Mouse (Mus musculus): ENCODE data around the gene B830017H08Rik.

The B830017H08Rik gene

GRCm38 (mm10) chr16:17809125-17809524 is 23.8 kb upstream of the B830017H08Rik start:
- DNase-seq (ENCODE audit: low read depth, low spot score) = peak; percentile 97

GRCm38 (mm10) chr16:17809711-17810110 is 23.2 kb upstream of the B830017H08Rik start:
- DNase-seq (ENCODE audit: low read depth, low spot score) = peak; percentile 99

DNA sequence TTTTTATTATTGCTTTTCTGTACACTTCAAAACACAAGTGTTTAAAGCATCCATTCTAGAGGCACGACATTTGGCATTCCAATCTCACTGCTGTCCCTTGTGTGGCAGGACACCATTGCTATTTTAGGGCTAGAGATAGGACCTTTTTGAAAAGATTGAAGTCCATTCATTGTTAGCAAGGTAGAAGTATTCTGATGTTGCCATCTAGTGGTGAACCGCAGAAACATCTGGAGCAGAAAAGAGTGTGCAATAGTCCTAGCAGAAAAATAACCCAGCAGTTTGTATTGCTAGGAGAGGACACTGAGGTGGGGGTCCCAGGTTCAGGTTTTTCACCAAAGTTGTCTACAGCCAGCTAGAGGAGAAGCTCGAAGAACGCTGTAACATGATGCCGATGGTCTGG is 20.8 kb upstream of the B830017H08Rik start:
- peak; percentile 87 for DNase-seq (ENCODE audit: low read depth, low spot score)

- no peak for DNase-seq (ENCODE audit: low read depth, low spot score)
These were observed 19.7 kb upstream of the B830017H08Rik start for GRCm38 (mm10) chr16:17813173-17813572.

DNA sequence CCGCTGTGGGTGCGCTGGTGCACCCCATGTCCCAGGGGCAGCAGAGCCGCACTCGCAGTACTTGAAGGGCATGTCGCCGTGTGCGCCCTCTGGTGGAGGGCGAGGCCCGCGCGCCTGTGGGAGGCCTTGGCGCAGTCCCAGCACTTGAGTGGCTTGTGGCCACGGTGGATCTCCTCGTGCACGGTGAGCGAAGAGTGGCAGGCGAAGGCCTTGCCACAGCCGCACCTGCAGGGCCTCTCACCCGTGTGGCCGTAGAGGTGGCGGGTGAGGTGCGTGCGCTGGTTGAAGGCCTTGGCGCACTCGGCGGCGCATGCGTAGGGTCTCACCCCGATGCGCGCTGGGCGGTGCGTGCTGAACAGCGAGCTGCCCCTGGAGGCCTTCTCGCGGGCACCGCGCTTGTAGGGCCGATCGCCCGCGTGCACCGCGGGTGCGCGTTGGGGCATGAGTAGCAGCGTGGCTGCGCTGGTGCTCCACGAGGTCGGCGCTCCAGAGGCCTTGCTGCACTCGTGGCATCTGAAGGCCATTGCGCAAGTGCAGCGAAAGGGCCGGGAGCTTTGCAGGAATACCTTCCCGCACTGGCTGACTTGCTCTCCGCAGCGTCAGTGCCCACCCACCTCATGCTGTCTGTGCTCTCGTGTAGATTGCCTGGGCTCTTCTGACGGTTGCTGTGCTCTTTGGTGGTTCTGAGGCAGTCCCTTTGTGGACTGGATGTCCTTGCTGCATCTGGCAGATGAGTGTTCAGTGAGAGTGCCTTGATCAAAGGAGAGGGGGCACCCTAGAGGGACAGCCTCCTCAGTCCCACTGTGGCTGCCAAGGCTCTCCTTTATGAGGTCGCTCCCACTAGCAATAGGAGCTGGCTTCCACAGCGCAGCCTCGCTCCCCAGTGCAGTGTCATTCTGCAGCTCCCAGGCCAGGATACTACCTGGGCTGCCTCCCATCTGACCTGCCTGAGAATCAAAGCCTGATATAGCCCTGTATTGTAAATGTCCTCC is 17.2 kb upstream of the B830017H08Rik start:
- no peak for DNase-seq (ENCODE audit: low read depth, low spot score)

- DNase-seq (ENCODE audit: low read depth, low spot score) = peak; percentile 55
These were observed 16.4 kb upstream of the B830017H08Rik start for GRCm38 (mm10) chr16:17816528-17816927.

- no peak for DNase-seq (ENCODE audit: low read depth, low spot score)
These were observed 6.4 kb upstream of the B830017H08Rik start for GRCm38 (mm10) chr16:17826500-17826899.

DNA sequence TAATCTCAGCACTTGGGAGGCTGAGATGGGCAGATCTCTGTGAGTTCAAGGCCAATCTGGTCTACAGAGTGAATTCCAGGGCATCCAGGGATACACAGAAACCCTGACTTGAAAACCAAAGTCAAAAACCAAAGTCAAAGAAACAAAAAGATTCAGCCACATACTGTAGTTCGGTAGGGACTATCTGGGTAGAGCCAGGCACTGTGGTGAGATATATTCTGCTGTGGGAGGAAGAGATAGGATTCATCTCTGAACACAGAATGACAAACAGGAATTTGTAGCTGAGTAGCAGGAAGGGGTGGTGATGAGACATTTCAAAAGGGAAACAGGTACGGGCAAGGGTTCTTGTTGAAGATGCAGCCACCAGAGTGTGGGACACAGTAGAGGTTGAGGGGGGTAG is 4.7 kb upstream of the B830017H08Rik start:
- no peak for DNase-seq (ENCODE audit: low read depth, low spot score)

GRCm38 (mm10) chr16:17828867-17829266 is 4.1 kb upstream of the B830017H08Rik start:
- no peak for DNase-seq (ENCODE audit: low read depth, low spot score)

GRCm38 (mm10) chr16:17830385-17831178 is 2.3 kb upstream of the B830017H08Rik start:
- DNase-seq (ENCODE audit: low read depth, low spot score) = no peak

- DNase-seq (ENCODE audit: low read depth, low spot score) = no peak
These were observed 1.1 kb upstream of the B830017H08Rik start for GRCm38 (mm10) chr16:17831781-17832180.

DNA sequence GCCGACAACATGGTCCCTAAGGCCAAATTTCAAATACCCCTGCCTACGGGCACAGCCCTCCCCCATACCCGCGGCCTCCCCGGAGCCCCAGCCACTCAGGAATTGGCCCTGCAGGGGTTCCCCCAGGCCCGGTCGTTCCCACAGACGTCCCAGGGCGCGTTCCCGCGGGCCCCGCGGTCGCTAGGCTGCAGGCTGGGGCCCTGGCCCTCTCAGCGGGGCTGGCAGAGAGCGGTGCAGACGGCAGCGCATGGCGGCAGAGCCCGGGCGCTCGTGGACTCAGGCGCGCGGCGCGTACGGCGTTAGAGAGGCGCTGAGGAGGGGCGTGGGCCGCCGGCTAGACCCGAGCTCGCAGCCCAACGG is 380 bp downstream of the B830017H08Rik start:
- no peak for DNase-seq (ENCODE audit: low read depth, low spot score)

DNA sequence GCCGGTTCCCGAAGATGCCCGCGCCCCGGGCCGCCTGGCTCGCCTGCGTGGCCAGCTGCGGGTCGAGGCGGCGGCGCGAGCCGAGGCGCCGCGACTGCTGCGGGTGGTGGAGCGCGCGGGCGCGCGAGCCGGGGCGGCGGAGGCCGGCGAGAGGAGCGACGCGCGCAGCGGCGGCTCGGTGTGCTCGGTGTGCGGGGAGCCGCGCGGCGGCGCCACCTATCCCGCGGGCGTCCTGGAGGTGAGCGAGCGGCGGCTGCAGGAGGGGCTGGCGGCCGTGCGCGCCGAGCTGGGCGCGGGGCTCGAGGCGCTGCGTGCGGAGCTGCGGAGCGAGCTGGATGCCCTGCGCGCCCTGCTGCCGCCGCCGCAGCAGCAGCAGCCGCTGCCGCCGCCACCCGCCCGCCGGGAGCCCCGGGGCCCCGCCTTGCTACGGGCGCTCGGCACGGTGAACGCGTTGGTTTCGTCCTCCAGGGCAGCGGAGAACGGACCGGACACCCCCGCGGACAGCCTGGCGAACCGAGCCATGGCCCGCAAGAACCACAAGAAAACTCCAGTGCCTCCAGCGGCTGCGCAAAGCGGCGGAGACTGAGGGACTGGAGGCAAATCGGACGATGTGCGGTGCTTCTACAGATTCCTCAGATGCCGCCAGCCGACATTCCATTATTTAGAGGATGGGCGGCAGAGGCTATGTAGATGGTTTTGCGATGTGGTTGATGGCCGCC is 919 bp downstream of the B830017H08Rik start:
- no peak for DNase-seq (ENCODE audit: low read depth, low spot score)

DNA sequence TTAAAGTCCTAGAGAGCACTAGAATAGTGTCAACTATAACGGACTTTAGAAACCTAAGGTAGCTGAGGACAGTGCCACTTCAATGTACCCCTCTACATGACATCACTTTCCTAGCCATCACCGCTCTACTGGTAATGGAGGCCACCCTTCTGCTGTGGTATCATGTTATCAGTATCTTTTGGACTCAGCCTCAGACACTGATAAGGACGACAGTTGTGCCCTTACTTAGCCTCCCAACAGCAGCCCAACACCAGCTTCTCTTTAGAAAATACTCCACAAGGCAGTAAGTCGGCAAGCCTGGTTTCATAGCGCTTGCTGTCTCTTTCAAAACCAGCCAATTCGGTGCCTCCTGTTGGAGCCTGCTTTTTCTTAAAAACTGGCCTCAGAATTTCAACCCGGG is 1.6 kb downstream of the B830017H08Rik start:
- no peak for DNase-seq (ENCODE audit: low read depth, low spot score)

GRCm38 (mm10) chr16:17835481-17835880 is 2.6 kb downstream of the B830017H08Rik start:
- DNase-seq (ENCODE audit: low read depth, low spot score) = no peak

- no peak for DNase-seq (ENCODE audit: low read depth, low spot score)
These were observed 5.1 kb downstream of the B830017H08Rik start, which contains the start of gene Car15 for GRCm38 (mm10) chr16:17838051-17838450. Gene Car15 (minus strand): TSS chr16:17838364.

GRCm38 (mm10) chr16:17839976-17840375 is 7.1 kb downstream of the B830017H08Rik start:
- DNase-seq (ENCODE audit: low read depth, low spot score) = no peak

- no peak for DNase-seq (ENCODE audit: low read depth, low spot score)
These were observed 9.5 kb downstream of the B830017H08Rik start for GRCm38 (mm10) chr16:17842437-17842836.

DNA sequence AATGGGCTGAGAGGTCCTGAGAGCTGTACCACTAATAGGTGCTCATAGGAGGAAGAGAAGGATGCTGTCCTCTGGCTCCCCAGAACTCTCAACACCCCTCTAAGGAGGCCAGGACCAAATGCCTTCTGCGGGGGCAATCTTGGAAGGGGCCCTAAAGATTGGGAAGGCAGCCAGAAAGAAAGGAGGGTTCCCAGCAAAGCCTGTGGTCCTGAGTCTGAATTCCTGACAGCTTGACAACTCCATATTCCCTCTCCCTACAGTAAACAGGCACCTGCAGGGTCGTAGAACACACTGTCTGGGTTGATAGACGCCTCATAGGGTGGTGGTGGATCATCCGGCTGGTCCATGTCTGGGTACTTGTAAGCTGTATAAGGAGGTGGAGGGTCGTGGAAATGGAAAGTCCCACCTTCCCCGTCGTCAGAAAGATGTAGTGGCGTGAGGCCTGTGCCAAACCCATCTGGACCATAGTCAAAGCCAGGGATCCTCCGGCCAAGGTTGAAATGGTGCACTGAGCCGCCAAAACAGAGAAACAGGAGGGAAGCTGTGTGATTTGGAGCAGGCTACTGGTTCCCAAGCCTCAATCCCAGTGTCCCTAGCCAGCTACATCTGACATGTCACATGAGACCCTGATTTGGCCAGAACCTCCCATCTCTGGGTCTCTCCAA is 10.9 kb downstream of the B830017H08Rik start:
- no peak for DNase-seq (ENCODE audit: low read depth, low spot score)

GRCm38 (mm10) chr16:17848431-17848830 is 15.5 kb downstream of the B830017H08Rik start:
- no peak for DNase-seq (ENCODE audit: low read depth, low spot score)

DNA sequence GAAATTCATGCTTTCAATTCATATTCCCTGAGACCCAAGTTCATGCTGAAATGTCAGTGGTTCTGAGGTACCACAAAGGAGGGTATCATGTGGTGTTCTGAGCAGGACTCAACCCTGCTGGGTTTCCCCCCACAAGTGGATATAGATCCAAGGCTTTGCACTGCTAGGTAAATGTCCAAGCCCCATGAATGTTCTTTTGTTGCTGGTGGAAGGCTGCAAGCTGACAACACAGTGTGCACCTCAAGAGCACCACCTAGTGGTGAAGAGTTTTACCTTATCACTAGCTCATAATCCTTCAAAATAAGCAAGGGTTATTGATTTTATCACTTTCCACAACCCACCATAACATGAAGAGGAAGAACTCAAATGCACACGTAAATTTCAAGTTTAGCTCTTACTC is 16.0 kb downstream of the B830017H08Rik start:
- peak; percentile 88 for DNase-seq (ENCODE audit: low read depth, low spot score)
